Mouse (Mus musculus) ES-Bruce4 (cell line): Measurements from ENCODE around the gene Moap1. TPM values are rescaled to one million over a fixed set of nuclear protein-coding genes. Genes with fewer than 3 reads are reported as not detected.
A peak's percentile ranks its signal among the peaks of the same experiment; 100 is the strongest.

Experiments used
- H3K27ac ChIP-seq: 2 replicates; pipeline ENCODE4 v1.5.1; 2012; ENCODE audit warnings: low read length, inconsistent platforms; ENCODE audit not compliant: insufficient read depth
- H3K27me3 ChIP-seq: 2 replicates; pipeline ENCODE4 v1.6.1; 2012; ENCODE audit warnings: mild to moderate bottlenecking, low read length, inconsistent platforms; ENCODE audit not compliant: control insufficient read depth, poor library complexity, insufficient read depth, severe bottlenecking
- H3K36me3 ChIP-seq: 2 replicates; pipeline ENCODE4 v1.6.1; 2012; ENCODE audit warnings: inconsistent platforms, mild to moderate bottlenecking, low read length, moderate library complexity; ENCODE audit not compliant: control insufficient read depth, poor library complexity, insufficient read depth, severe bottlenecking
- H3K4me1 ChIP-seq: one replicate; pipeline ENCODE4 v1.8.1; 2011; ENCODE audit warnings: low read length; ENCODE audit not compliant: control insufficient read depth, insufficient read depth
- H3K4me3 ChIP-seq: 2 replicates; pipeline ENCODE4 v1.5.1; 2011; ENCODE audit warnings: low read depth, mild to moderate bottlenecking, low read length
- H3K9ac ChIP-seq: 2 replicates; pipeline ENCODE4 v1.6.1; 2012; ENCODE audit warnings: low read depth, mild to moderate bottlenecking, inconsistent platforms; ENCODE audit not compliant: poor library complexity, severe bottlenecking
- H3K9me3 ChIP-seq: replicated peaks from 2 replicates; pipeline ENCODE4 v1.6.1; 2012; ENCODE audit warnings: mild to moderate bottlenecking, low read length, inconsistent platforms; ENCODE audit not compliant: control insufficient read depth, poor library complexity, insufficient read depth, severe bottlenecking
- CTCF ChIP-seq: IDR thresholded peaks from one replicate; pipeline ENCODE4 v1.8.1; 2011; ENCODE audit warnings: low read depth, low read length
- EP300 ChIP-seq: IDR thresholded peaks from 2 replicates; pipeline ENCODE4 v1.6.1; 2011; ENCODE audit warnings: low read depth, low read length; ENCODE audit not compliant: insufficient read depth
- POLR2A ChIP-seq: IDR thresholded peaks from one replicate; pipeline ENCODE4 v1.8.1; 2011; ENCODE audit warnings: low read length; ENCODE audit not compliant: insufficient read depth
- polyA plus RNA-seq: library from polyadenylated mRNA; stranded (reverse); fragments of >200 nt; gene quantifications from 2 replicates; pipeline ENCODE4 v1.2.4, GENCODE M21; 2011; ENCODE audit warnings: low read depth; ENCODE audit not compliant: missing spikeins, insufficient read depth, insufficient read length

The Moap1 gene
- polyA plus RNA-seq, 1 experiment = 6.7 TPM

- H3K27me3 ChIP-seq = no peaks in the 10 kb centered on the region
- TF ChIP-seq EP300 = no peak
- no peak for TF ChIP-seq POLR2A
- TF ChIP-seq CTCF = peak; percentile 93
- H3K4me1 ChIP-seq = peaks cover 2% of the 10 kb centered on the region
- no peak overlapping the region for H3K9ac ChIP-seq
- H3K9me3 ChIP-seq = no peaks in the 10 kb centered on the region
- no peaks in the 10 kb centered on the region for H3K36me3 ChIP-seq
- no peak overlapping the region for H3K27ac ChIP-seq
- H3K4me3 ChIP-seq = no peak overlapping the region
These were observed 10.1 kb downstream of the Moap1 start for GRCm38 (mm10) chr12:102733381-102733780.

- no peaks in the 10 kb centered on the region for H3K27me3 ChIP-seq
- H3K27ac ChIP-seq = peak overlapping the region; percentile 99
- H3K9ac ChIP-seq = peak overlapping the region; percentile 74
- H3K4me3 ChIP-seq = peak overlapping the region; percentile 36
- H3K36me3 ChIP-seq = no peaks in the 10 kb centered on the region
- peaks cover 2% of the 10 kb centered on the region for H3K4me1 ChIP-seq
- no peak for TF ChIP-seq CTCF
- TF ChIP-seq POLR2A = no peak
- no peak for TF ChIP-seq EP300
- H3K9me3 ChIP-seq = no peaks in the 10 kb centered on the region
These were observed 12.5 kb downstream of the Moap1 start for GRCm38 (mm10) chr12:102730798-102731619.

- H3K9ac ChIP-seq = peak overlapping the region; percentile 74
- peak overlapping the region; percentile 99 for H3K27ac ChIP-seq
- peak; percentile 96 for TF ChIP-seq EP300
- no peak for TF ChIP-seq CTCF
- peak; percentile 71 for TF ChIP-seq POLR2A
- no peaks in the 10 kb centered on the region for H3K9me3 ChIP-seq
- no peaks in the 10 kb centered on the region for H3K27me3 ChIP-seq
- no peaks in the 10 kb centered on the region for H3K36me3 ChIP-seq
- peaks cover 6% of the 10 kb centered on the region for H3K4me1 ChIP-seq
- H3K4me3 ChIP-seq = peak overlapping the region; percentile 45
These were observed 13.3 kb downstream of the Moap1 start for GRCm38 (mm10) chr12:102729855-102730797.

- Histone ChIP-seq H3K36me3 (no peaks in the 10 kb centered on the region), H3K4me1 (peaks cover 8% of the 10 kb centered on the region), H3K27ac (peak overlapping the region; percentile 51), H3K27me3 (no peaks in the 10 kb centered on the region), H3K9ac (no peak overlapping the region), H3K9me3 (no peaks in the 10 kb centered on the region), H3K4me3 (no peak overlapping the region)
- TF ChIP-seq POLR2A (no peak), CTCF (no peak), EP300 (no peak)
These were observed 17.7 kb downstream of the Moap1 start for GRCm38 (mm10) chr12:102725761-102726175.

GRCm38 (mm10) chr12:102725146-102725545, 18.3 kb downstream of the Moap1 start:
- TF ChIP-seq EP300 (0 out of 2 replicates have a peak, but pooled peaks have one; percentile 42), CTCF (no peak)
- peaks cover 9% of the 10 kb centered on the region for H3K4me1 ChIP-seq
- H3K4me3 ChIP-seq = no peak overlapping the region
- H3K9me3 ChIP-seq = no peaks in the 10 kb centered on the region
- no peaks in the 10 kb centered on the region for H3K36me3 ChIP-seq
- H3K27ac ChIP-seq = no peak overlapping the region
- H3K27me3 ChIP-seq = no peaks in the 10 kb centered on the region
- no peak overlapping the region for H3K9ac ChIP-seq
